Mouse (Mus musculus): ENCODE measurements around the gene Glg1.
A peak's percentile ranks its signal among the peaks of the same experiment; 100 is the strongest.
"Not testable (repeated sequence)": the region's sequence is repeated elsewhere in the genome, so short reads cannot be mapped to it uniquely, and the experiment has no call there.

The Glg1 gene

DNA sequence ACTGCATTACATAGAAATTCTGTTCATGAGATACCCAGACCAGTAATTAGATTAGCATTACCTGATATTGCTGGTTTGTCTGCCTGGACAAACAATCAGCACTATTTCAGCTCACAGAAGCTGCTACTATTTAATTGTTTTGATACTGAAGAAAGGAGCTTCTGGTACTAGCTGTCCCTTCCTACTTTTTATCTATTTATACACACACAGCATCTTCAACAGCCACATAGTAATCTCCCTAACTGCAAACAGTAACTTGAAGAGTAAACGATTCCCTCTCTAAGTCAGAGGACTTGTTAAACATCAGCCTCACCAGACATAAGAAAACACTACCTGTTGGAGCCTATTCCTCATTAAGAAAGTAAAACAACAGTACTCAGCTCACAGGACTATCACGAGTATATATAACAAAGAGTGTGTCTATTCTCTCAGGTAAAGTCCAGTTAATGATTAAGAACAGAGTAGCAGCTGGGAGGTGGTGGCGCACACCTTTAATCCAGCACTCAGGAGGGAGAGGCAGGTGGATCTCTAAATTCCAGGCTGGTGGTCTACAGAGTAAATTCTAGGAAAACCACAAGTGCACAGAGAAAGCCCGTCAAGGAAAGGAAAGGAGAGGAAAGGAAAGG is 6.4 kb downstream of the Glg1 start:
- no peak for DNase-seq (ENCODE audit: extremely low spot score, low spot score)

DNA sequence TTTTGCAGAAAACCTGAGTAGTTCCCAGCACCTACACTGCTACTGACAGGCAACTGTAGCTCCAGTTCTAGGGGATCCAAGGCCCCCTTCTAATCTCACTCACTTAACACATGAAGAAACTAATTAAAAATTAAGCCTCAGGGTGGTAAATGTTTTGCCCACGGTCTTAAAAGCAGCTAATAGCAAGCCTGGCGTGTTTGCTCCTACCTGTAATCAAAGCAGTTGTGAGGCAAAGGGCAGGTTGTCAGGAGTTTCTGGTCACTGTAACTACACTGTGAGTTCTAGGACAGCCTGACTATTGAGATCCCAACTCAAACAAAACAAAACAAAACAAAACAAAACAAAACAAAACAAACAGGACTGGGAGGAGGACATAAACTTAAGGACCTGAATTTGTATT is 8.9 kb downstream of the Glg1 start:
- no peak for DNase-seq (ENCODE audit: extremely low spot score, low spot score)

DNA sequence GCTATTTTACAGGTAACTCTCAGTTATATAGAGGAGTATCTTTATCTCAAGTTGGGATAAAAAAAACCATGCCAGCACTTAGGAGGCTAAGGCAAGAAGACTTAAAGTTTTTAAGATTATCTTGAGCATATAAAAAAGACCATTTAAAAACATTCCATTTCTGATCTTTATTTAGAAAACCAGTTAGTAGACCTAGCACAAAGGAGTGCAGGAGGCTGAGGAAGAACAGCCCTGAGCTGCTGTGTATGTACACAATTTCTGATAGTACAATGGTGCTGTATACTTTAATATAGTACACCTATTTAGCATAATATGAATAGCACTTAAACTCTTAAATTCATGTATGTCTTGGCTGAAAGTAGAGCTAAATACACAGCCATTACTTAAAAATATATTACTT is 10.9 kb downstream of the Glg1 start:
- DNase-seq (ENCODE audit: extremely low spot score, low spot score): no peak

DNA sequence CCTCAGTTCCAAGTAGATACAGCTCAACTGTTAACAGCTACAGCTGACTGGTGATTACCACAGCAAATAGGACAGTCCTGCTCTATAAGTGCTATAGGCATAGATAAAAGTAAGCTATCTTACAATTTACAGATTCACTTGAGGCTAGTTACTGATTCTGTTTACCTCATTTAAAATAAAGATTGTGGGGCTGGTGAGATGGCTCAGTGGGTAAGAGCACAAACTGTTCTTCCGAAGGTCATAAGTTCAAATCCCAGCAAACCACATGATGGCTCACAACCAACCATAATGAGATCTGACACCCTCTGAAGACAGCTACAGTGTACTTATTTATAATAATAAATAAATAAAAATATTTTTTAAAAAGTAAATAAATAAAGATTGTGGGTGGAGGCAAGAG is 12.2 kb downstream of the Glg1 start:
- DNase-seq (ENCODE audit: extremely low spot score, low spot score): not testable (repeated sequence)

DNA sequence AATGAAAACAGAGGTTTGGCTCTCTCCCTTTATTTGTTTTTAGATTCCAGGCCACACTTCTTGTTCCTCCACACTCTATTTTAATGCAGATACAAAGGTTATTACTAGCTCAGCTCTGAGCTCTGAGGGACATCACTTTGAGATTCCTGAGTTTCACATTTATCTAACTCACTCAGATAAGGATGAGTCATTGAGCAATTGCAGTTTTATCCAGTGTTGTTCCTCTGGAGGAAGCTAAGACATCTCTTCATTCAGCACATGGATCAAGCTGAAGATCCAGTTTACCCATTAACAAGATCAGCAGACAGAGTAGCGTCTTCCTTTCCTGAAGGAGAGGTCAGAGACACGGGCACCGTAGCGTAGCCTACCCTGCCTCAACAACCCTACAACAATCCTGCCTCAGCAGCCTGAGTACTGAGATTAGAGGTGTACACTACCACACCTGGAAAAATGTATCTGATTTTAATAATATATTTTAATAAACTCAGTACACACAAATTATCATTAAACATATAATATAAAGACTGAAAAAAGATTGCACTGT is 12.7 kb downstream of the Glg1 start:
- no peak for DNase-seq (ENCODE audit: extremely low spot score, low spot score)

DNA sequence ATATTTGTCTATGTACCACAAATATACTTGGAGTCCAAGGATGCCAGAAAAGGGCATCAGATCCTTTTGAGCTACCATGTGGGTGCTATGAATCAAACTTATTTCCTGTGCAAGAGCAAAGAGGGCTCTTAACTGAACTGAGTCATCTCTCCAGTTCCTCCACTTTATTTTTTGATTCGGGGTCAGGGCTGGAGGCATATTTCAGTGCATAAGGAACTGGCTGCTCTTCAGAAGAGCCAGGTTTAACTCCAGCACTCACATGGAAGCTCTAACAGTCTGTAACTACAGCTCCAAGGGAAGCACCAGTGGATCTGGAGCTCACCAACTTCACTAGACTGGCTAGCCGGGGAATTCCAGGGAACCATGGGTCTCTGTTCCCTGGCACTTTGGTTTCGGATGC is 21.7 kb downstream of the Glg1 start:
- DNase-seq (ENCODE audit: extremely low spot score, low spot score): no peak

DNA sequence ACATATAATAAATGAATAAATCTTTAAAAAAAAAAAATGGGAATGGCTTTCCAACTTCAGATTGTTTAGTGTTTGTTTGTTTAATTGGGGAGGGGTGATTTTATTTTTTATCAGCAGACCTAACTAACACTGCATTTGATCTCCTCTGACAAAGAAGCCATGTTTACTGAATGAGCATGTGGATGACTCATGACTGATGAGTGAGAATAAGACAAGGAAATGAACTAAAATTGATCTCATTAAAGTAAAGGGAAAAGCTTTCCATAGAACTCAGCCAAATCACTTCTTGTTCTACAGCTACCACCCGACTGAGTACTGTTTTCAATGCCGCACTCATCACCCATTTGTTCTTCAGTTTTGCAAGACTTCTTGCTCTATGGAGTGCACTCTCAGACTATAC is 25.3 kb downstream of the Glg1 start:
- DNase-seq (ENCODE audit: extremely low spot score, low spot score): no peak

DNA sequence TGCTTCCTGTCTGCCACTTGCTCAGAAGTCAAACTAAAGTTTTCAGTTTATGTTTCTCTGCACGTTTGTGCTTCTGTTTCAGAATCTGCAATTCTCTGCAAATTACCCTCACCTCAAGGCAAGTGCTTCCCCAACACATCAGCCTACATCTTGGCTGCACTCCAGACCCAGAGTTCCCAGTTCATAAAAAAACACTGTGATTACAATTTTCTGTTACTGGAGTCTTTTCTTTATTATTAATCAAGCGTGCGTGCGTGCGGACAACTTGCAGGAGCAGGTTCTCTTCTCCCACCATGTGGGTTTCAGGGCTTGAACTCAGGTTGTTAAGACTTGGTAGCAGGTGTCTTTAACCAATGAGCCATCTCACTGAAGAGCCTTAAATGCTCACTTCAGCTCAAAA is 34.9 kb downstream of the Glg1 start:
- DNase-seq (ENCODE audit: extremely low spot score, low spot score): no peak

DNA sequence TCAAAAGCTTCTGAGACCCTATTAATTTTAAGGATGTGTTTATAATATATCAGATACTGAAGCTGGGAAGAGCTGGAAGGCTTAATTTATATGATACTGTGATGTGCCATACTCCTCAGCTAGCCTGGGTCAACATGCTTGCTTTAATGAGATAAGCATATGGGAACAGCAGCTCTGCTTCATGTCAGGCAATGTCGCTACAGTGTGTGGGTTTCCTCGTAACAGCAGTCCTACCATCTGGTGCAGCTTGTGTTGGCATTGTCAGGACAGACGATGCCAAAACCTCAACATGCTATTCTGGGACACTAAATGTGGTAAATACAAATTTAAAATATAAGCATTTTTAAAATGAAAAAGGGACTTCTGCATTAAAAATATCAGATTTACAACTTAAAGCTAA is 40.9 kb downstream of the Glg1 start:
- no peak for DNase-seq (ENCODE audit: extremely low spot score, low spot score)

DNA sequence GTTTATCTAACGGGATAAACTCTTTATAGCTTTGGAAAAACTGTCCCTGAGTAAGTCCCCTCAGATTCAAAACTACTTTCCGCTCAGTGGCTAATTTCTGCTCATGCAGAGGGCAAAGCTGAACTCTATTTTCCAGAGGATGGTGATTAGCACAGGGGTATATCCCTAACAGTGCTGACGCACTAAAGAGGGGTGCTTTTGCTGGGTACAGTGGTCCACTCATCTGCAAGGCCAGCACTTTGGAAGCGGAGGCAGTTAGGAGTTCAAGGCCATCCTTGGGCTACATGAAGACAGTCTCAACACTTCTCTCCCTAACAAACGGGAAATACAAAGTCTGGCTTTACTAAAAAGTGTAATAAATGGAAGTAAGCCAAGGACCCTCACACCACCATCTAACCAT is 45.6 kb downstream of the Glg1 start:
- no peak for DNase-seq (ENCODE audit: extremely low spot score, low spot score)

DNA sequence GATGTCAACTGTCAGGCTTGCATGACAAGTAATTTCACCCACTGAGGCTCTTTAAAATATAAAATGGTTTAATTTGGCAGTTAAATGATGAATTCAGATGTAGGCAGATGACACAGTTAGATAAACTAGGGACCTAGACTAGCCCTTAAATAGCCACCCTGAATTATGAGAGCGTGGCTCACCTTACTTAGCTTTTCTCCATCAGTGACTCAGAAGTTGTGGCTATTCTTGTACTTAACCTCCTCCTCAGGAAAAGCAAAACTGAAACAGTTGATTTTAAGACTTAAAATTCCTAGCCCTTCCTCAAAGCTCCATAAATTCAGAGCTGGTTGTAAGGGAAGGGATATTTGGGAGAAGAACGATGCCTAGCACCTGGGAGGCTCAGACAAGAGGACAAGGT is 47.8 kb downstream of the Glg1 start:
- no peak for DNase-seq (ENCODE audit: extremely low spot score, low spot score)

DNA sequence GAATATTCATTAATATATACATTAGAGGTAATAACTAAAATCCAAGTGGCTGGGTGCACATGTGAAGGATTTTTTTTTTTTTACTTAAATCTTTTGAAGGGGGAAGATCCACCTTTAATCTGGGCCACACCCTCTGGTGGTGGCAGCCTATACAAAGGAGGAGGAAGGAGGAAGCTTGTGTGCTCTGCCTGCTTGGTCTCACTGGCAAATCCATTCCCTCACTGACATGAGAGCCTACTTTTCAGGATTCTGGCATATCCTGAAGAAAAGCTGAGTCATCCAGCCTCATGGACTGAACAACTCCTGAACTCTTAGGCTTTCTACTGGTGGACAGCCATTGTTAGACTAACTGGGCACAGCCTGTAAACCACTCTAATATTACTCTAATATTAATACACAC is 49.1 kb downstream of the Glg1 start:
- DNase-seq (ENCODE audit: extremely low spot score, low spot score): no peak

DNA sequence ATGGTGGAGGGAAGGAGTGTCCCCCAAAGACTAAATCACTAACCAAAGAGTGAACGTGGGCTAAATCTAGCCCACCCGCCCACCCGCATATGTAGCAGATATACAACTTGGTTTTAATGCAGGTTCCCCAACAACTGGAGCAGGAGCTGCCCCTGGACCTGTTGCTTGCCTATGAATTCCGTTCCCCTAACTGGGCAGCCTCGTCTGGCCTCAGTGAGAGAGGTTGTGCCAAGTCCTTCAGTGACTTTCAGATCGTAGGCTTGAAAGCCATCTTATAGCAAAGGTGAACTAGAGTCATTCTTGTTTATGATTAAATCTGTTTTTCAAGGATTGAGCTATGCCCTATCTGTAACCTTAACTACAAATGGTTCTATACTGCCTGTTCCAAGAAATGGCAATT is 52.7 kb downstream of the Glg1 start:
- DNase-seq (ENCODE audit: extremely low spot score, low spot score): no peak

DNA sequence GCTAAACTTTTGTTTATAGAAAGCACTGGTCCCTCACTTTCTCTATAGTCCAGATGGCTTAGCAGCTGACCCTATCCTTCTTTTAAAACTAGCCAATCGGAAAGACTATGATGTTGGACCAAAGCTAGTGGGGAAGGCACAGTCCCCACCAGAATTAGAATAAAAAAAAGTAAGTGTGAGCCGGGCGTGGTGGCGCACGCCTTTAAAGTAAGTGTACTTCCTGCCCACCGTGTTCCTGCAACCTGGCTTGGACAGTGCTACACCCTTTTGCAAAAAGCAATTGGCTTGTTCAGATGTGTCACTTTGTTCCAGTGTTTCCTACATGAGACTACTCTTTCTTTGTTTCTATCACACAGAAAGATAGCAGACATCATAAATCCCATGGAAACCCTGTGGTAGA is 54.0 kb downstream of the Glg1 start:
- DNase-seq (ENCODE audit: extremely low spot score, low spot score): no peak

DNA sequence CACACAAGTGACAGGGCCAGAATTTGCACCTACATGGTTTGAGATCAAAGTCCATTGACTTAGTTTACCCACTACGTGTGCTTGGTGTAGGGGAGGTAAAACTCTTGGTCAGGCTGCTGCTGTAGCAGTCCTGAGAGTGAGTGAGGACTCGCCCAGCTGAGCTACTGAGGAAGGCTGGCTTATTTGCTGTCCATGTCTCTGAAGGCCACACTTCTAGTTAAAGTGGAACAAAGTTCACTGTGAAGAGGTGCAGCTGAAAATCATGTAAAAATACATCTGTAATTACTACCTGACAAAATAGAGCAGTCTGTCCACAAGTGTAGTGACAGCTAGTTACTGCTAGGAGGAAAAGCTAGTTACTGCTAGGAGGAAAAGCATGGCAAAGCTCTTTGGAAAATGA is 55.7 kb downstream of the Glg1 start:
- no peak for DNase-seq (ENCODE audit: extremely low spot score, low spot score)

DNA sequence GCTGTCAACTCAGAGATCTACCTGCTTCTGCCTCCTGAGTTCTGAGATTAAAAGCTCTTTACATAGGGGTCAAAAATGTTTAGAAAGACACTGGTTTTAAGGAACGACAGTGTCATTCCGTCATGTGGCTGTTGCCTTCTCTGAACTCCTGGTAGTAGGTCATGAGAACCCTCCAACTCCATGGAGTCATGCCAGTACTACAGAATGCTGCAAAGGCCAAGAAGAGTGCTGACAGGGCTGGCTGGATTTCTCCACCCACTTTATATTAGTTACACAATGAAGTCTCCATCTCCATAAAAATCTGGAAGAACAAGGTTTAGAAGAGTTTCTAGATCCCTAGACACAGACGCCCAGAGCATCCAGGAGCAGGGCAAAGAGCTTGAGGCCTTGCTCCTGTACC is 61.0 kb downstream of the Glg1 start:
- DNase-seq (ENCODE audit: extremely low spot score, low spot score): no peak

DNA sequence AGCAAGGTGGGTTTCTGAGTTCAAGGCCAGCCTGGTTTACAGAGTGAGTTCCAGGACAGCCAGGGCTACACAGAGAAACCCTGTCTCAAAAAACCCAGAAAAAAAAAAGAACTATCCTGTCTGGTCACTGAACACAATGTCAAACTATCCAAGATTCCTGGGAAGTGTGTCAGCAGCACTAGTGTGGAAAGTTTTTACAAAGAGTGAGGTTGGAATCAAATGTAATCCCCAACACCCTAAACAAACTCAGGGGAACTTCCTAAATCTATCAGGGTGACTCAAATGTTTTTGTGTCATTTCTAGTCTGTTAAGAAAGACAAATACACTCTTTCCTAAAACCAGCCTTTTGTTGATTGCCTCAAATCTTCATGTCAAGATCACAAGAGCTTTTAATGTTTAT is 62.8 kb downstream of the Glg1 start:
- DNase-seq (ENCODE audit: extremely low spot score, low spot score): no peak

DNA sequence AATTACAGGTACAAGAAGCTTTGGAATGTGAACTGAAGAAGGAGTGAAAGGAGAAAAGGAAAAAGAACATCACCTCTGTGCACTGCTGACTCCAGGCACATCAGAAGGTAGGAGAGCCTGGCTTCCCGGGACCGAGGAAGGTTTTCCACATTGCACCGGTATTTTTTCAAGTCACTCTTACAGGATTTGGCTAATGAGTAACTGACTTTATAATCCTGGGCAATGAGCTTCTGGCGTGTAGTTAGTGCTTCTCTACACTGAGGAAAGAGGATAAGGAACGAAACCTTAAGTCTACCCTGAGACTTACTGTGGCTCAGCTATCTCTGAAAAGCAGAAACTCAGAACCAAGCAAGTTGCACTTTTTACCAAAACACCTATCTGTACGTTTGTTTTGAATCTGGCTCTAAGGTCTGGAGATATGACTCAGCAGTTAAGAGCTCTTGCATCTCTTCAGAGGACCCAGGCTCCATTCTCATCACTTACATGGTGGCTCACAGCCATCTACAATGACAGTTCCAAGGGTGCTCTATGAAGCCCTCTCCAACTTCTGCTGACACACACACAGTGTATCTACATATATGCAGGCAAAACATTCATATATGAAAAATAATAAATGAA is 70.3 kb downstream of the Glg1 start:
- DNase-seq (ENCODE audit: extremely low spot score, low spot score): no peak

DNA sequence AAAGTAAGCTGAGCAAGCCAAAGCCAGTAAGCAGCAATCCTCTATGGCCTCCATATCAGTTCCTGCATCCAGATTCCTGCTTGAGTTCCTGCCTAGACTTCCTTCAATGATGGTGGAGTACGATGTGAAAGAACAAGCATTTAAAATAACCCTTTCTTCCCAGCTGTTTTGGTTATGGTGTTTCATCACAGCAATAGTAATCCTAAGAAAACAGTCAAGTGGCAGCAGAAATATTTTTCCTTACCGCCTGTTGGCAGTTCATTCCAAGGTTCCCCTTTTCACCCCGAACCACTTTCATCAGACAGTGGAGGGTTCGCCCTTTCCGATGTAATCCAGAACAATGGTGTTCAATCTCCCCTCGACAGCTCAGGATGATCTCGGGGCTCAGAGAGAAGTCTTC is 71.5 kb downstream of the Glg1 start:
- no peak for DNase-seq (ENCODE audit: extremely low spot score, low spot score)

DNA sequence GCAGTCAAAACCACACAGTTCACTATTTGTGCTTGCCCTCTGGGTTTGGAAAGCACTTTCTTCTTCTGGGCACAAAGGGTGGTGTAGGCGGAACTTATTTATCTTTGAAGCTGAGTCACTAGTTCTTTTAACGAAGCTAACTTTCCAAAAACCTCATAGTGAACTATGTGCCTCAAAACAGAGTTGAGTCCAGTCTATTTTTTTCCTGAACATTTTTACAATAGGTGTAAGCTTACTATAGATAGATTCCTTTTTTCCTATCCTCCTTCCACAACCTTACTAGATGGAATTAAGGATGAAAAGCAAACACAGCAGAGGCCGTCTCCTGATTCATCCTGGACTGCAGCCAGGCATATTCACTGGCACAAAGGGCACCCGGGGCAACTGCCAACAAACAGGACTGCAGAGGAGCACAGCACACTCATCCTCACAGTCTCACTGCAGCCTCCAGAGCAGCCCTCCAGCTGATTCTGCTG is 73.5 kb downstream of the Glg1 start:
- no peak for DNase-seq (ENCODE audit: extremely low spot score, low spot score)

DNA sequence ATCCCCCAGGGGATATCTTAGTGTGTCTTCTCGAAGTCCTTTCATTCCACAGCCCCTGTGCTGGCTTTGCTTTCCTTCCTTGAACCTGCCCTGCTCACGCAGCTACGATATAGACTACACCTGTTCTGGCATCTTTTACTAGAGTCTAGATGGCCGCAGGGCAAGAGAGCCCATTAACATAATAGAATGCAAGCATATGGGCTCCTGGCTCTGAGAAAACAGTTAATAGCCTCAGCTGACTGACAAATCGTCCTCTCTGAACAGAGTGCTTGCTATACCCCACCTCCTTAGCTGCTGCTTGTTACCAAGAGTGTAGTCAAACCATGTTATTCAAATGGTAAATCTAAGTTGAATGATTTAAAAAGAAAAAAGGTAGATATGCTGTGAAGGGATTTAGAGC is 87.4 kb downstream of the Glg1 start:
- no peak for DNase-seq (ENCODE audit: extremely low spot score, low spot score)

DNA sequence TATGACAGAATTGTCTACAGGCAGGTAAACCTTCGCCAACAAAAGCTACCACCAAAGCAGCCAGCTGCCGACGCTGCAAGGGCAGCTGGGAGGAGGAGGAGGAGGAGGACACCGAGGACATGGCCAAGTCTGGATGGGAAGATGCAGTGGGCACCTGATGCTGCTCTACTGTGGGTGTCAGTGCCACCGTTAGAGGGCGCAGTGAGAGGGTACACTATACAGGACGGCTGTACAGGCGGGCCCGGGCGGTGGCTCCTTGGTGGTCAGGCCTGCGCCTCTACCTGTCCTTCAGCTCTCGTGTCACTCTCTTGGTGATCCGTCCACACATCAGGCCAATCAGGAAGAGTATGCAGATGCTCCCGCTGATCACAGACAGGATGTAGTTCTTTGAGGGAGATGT is 101.4 kb downstream of the Glg1 start:
- peak; percentile 40 for DNase-seq (ENCODE audit: extremely low spot score, low spot score)

DNA sequence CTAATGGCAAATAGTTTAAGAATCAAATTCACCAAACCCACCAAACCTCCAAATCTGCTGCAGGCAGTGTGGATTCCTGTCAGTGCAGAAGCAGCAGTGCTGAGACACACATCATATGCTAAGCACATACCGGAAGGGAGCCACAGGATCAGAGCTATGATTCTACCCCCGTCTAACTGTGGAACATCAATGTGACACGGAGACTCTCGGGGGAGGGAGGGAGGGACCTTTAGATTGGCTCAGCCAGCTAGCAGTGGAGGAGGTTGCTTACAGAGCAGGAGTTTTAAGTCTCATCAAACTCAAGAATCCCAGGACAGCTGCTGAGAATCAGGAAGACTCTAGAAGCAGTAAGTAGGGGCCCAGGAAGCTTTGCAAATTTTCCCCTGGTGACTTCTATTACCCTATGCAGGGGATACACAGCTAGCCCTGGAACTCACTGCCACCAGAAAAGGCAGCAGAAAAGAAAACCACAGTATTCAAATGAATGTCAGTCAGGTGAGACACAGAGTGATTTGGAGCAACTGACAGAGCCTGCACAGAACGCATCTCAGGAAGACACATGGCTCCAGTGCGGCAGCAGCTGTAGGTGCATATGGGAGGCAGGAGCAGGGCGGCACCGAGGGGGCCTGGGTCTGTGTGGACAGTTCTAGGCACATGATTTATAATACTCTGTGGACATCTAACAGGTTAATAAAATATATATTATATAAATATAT is 103.1 kb downstream of the Glg1 start:
- no peak for DNase-seq (ENCODE audit: extremely low spot score, low spot score)

All from neural tube, embryonic 10.5 days (tissue).